Mouse (Mus musculus) liver, embryonic 16.5 days (tissue): ENCODE measurements around the gene Ephb2. TPM values are rescaled to one million over a fixed set of nuclear protein-coding genes. Genes with fewer than 3 reads are reported as not detected.

Experiments used
- ATAC-seq: fragments of 200-750 bp; cut with Nextera tagmentation; 2 replicates; pipeline ENCODE4 v1.8.0; 2017; ENCODE audit warnings: low read depth, mild to moderate bottlenecking, moderate number of reproducible peaks, moderate library complexity
- H3K27ac ChIP-seq: fragments of 300-500 bp; sonication (generic); 2 replicates; pipeline ENCODE4 v1.5.1; 2014; ENCODE audit warnings: mild to moderate bottlenecking, low read length
- H3K27me3 ChIP-seq: fragments of 300-500 bp; sonication (generic); 2 replicates; pipeline ENCODE4 v1.6.1; 2014; ENCODE audit warnings: low read depth, low read length, mixed read lengths; ENCODE audit not compliant: control insufficient read depth, insufficient read depth
- H3K36me3 ChIP-seq: fragments of 300-500 bp; sonication (generic); 2 replicates; pipeline ENCODE4 v1.6.1; 2014; ENCODE audit warnings: mild to moderate bottlenecking; ENCODE audit not compliant: control insufficient read depth, insufficient read depth
- H3K4me1 ChIP-seq: fragments of 300-500 bp; sonication (generic); 2 replicates; pipeline ENCODE4 v1.6.1; 2014; ENCODE audit warnings: low read depth, low read length, mixed read lengths; ENCODE audit not compliant: control insufficient read depth
- H3K4me2 ChIP-seq: fragments of 300-500 bp; sonication (generic); 2 replicates; pipeline ENCODE4 v1.6.1; 2014; ENCODE audit warnings: low read depth, low read length, mixed read lengths
- H3K4me3 ChIP-seq: fragments of 300-500 bp; sonication (generic); 2 replicates; pipeline ENCODE4 v1.5.1; 2014; ENCODE audit warnings: low read depth, mild to moderate bottlenecking, low read length
- H3K9ac ChIP-seq: fragments of 300-500 bp; sonication (generic); 2 replicates; pipeline ENCODE4 v1.6.1; 2014; ENCODE audit warnings: low read depth, low read length
- H3K9me3 ChIP-seq: fragments of 300-500 bp; sonication (generic); replicated peaks from 2 replicates; pipeline ENCODE4 v1.6.1; 2016; ENCODE audit warnings: low read length; ENCODE audit not compliant: control insufficient read depth
- WGBS: fragments of 180-500 bp; shearing (Covaris S2); extraction: QIAGEN DNeasy Blood & Tissue Kit; methylation state at CpG from one replicate; pipeline ENCODE4 v1.1.7; 2014; ENCODE audit not compliant: insufficient replicate concordance; 5-methylcytosine and 5-hydroxymethylcytosine counted together
- polyA plus RNA-seq: library from polyadenylated mRNA; unstranded; fragments of >200 nt; fragmentation: Nextera tagmentation; extraction: Ambion mirVana; gene quantifications from 2 replicates; pipeline ENCODE4 v1.2.1, GENCODE M21; 2015

Ephb2 gene
- polyA plus RNA-seq, 1 experiment from 2014 or later: 0.18 TPM

- H3K27me3 ChIP-seq: no peaks in the 10 kb centered on the region
- H3K9ac ChIP-seq: no peak overlapping the region
- 61% methylated on average over 13 of the region's 13 CpGs for WGBS
- H3K27ac ChIP-seq: no peak overlapping the region
- no peaks in the 10 kb centered on the region for H3K4me1 ChIP-seq
- H3K36me3 ChIP-seq: no peaks in the 10 kb centered on the region
- ATAC-seq: no peak
- H3K4me2 ChIP-seq: no peak overlapping the region
- H3K9me3 ChIP-seq: no peaks in the 10 kb centered on the region
- H3K4me3 ChIP-seq: no peak overlapping the region
Observed at GRCm38 (mm10) chr4:136731008-136731609, 104.7 kb downstream of the Ephb2 start.

GRCm38 (mm10) chr4:136730501-136730900, 105.3 kb downstream of the Ephb2 start:
- Histone ChIP-seq H3K4me2 (no peak overlapping the region), H3K9me3 (no peaks in the 10 kb centered on the region), H3K36me3 (no peaks in the 10 kb centered on the region), H3K4me1 (no peaks in the 10 kb centered on the region), H3K4me3 (no peak overlapping the region), H3K27me3 (no peaks in the 10 kb centered on the region), H3K9ac (no peak overlapping the region), H3K27ac (no peak overlapping the region)
- WGBS: 44% methylated on average over 9 of the region's 9 CpGs
- no peak for ATAC-seq

DNA sequence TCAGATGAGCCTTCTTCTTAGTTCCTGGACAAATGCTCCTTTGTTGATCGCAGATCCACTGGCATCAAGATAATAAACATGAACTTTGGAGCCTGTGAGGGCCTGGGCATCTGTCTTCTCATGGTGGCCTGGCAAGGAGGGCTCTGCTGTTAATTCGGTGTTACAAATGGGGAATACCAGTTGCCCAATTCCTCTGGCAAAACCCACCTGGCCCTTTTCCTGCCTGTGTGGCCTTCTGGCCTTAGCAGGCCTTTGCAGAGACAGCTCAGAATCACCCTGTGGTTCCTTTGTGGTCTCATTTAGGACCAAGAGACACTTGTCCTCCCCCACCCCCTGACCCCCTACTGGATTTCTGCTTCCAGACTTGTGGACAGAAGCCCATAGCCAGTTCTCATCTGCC, 106.2 kb downstream of the Ephb2 start:
- Histone ChIP-seq H3K9ac (no peak overlapping the region), H3K9me3 (no peaks in the 10 kb centered on the region), H3K27ac (no peak overlapping the region), H3K4me2 (no peak overlapping the region), H3K27me3 (no peaks in the 10 kb centered on the region), H3K36me3 (no peaks in the 10 kb centered on the region), H3K4me1 (no peaks in the 10 kb centered on the region), H3K4me3 (no peak overlapping the region)
- WGBS: 62% methylated on average over 2 of the region's 2 CpGs
- no peak for ATAC-seq

- Histone ChIP-seq H3K27ac (no peak overlapping the region), H3K4me1 (no peaks in the 10 kb centered on the region), H3K4me3 (no peak overlapping the region), H3K9ac (no peak overlapping the region), H3K9me3 (no peaks in the 10 kb centered on the region), H3K27me3 (no peaks in the 10 kb centered on the region), H3K36me3 (no peaks in the 10 kb centered on the region), H3K4me2 (no peak overlapping the region)
- 69% methylated on average over 8 of the region's 8 CpGs for WGBS
- ATAC-seq: no peak
Observed at GRCm38 (mm10) chr4:136726941-136727340, 108.8 kb downstream of the Ephb2 start.

GRCm38 (mm10) chr4:136724731-136725130, 111.1 kb downstream of the Ephb2 start:
- no peak for ATAC-seq
- Histone ChIP-seq H3K4me1 (no peaks in the 10 kb centered on the region), H3K4me3 (no peak overlapping the region), H3K9ac (no peak overlapping the region), H3K27ac (no peak overlapping the region), H3K27me3 (no peaks in the 10 kb centered on the region), H3K9me3 (no peaks in the 10 kb centered on the region), H3K4me2 (no peak overlapping the region), H3K36me3 (no peaks in the 10 kb centered on the region)
- 67% methylated on average over 17 of the region's 17 CpGs for WGBS

DNA sequence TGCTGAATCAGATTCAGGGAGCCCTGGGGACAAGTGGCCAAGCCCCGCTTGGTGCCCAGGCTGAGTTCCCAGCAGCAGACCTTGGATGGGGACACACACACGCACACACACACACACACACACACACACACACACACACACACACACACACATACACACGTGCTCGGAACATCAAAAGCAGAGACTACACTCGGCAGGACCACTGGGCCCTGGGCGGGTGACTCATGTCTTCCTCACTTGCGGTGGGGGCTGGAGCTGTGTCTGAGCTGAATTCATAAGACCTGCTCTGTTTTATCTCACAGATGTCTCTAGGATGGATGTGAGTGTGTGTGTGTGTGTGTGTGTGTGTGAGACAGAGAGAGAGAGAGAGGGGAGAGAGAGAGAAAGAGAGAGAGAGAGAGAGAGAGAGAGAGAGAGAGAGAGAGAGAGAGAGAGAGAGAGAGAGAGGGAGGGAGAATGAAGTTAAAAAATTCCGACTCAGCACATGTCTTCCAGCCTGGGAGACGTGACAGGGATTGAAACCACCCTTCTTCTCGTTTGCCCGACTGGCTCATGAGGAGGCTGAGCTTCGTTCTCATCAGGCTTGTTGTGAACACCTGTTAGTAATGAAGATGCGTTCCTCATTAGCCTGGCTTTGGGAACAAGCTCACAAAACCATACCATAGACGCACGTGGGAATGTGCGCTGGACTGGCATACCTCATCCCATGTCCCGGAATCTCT, 113.3 kb downstream of the Ephb2 start:
- Histone ChIP-seq H3K27me3 (no peaks in the 10 kb centered on the region), H3K4me1 (no peaks in the 10 kb centered on the region), H3K4me3 (no peak overlapping the region), H3K9ac (no peak overlapping the region), H3K9me3 (no peaks in the 10 kb centered on the region), H3K4me2 (no peak overlapping the region), H3K36me3 (no peaks in the 10 kb centered on the region), H3K27ac (no peak overlapping the region)
- ATAC-seq: no peak
- WGBS: 68% methylated on average over 17 of the region's 17 CpGs

DNA sequence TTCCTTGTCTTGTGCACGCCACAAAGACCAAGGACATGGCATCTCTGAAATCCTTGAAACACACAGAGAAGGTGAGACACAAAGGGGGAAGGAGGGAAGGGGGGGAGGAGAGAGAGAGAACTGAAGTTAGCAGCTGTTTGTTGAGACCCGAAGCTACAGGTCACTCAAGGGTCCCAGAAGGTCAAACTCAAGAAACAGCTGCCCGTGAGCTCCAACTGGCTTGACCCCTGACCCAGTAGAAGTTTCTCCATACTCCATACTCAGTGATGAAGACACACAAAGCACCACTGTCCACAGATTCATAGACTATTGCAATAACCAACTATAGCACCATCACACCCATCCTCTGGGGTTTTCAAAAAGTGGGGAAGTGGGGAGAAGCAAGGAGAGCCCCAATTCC, 113.9 kb downstream of the Ephb2 start:
- no peaks in the 10 kb centered on the region for H3K27me3 ChIP-seq
- H3K4me1 ChIP-seq: no peaks in the 10 kb centered on the region
- WGBS: 47% methylated on average over 3 of the region's 3 CpGs
- H3K9ac ChIP-seq: no peak overlapping the region
- no peak overlapping the region for H3K27ac ChIP-seq
- H3K4me2 ChIP-seq: no peak overlapping the region
- no peaks in the 10 kb centered on the region for H3K36me3 ChIP-seq
- no peak for ATAC-seq
- no peak overlapping the region for H3K4me3 ChIP-seq
- no peaks in the 10 kb centered on the region for H3K9me3 ChIP-seq

DNA sequence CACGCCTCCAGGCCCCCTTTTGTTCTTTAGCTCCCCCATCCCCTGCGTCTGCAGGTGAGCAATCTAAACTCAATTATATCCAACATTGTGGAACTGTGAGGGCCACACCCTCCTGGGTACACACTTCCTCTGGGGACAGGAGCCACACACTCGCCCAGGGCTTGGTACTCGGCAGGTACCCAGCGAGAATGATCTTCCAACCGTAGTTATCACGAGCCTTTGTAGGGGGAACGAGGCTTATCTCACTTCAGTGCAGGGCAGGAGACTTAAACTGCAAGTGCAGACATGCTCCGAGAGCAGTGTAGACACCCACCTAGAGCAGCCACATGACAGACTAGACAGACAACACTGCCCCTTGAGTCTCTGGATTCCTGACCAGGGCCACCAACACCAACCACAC, 115.8 kb downstream of the Ephb2 start:
- Histone ChIP-seq H3K27ac (no peak overlapping the region), H3K4me1 (no peaks in the 10 kb centered on the region), H3K27me3 (no peaks in the 10 kb centered on the region), H3K9ac (no peak overlapping the region), H3K4me2 (no peak overlapping the region), H3K4me3 (no peak overlapping the region), H3K36me3 (no peaks in the 10 kb centered on the region), H3K9me3 (no peaks in the 10 kb centered on the region)
- no peak for ATAC-seq
- 26% methylated on average over 9 of the region's 9 CpGs for WGBS

DNA sequence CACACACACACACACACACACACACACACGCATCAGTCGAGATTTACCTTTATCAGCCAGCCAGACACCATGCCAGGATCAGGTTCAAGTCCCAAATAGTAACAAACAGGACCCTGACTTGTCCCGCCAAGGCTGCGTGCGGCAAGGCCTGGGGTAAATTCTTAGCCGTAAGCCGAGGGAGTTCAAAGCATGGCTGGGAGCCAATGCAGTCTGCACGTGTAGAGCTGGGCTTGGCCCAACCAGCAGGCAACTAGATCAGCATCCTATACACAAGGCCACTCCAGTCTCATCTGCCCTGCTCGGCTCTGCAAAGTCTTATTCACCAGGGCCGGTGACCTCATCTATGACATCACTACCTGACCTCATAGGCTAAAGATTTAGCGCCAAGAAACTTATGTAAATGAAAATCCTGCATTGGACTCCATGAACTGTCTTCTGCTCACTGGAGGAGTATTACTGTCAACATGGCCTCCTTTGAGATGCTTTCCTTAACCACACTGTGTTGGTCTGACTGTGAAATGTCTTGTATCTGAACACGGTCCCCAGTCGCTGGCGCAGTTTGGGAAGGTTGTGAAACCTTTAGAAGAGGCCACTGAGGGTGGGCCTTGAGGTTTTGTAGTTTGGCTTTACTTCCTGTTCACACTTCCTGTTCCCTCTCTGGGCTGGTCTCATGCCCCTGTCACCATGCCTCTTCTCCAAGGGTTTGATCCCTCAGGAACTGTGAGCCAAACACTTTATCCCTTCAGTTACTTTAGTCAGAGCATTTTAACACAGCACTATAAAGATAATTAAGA, 117.4 kb downstream of the Ephb2 start:
- no peak overlapping the region for H3K27ac ChIP-seq
- H3K27me3 ChIP-seq: no peaks in the 10 kb centered on the region
- H3K4me3 ChIP-seq: no peak overlapping the region
- H3K9me3 ChIP-seq: no peaks in the 10 kb centered on the region
- no peaks in the 10 kb centered on the region for H3K4me1 ChIP-seq
- no peak overlapping the region for H3K9ac ChIP-seq
- H3K36me3 ChIP-seq: no peaks in the 10 kb centered on the region
- ATAC-seq: no peak
- no peak overlapping the region for H3K4me2 ChIP-seq
- 70% methylated on average over 14 of the region's 14 CpGs for WGBS
